Mouse (Mus musculus): Measurements from ENCODE around the gene Cldn8. TPM values are rescaled to one million over a fixed set of nuclear protein-coding genes. Genes with fewer than 3 reads are reported as not detected.

Cldn8 gene
- polyA plus RNA-seq (2016; fragmentation: Nextera tagmentation; extraction: Ambion mirVana): 0.62 and 0.80 TPM in 2 replicates

DNA sequence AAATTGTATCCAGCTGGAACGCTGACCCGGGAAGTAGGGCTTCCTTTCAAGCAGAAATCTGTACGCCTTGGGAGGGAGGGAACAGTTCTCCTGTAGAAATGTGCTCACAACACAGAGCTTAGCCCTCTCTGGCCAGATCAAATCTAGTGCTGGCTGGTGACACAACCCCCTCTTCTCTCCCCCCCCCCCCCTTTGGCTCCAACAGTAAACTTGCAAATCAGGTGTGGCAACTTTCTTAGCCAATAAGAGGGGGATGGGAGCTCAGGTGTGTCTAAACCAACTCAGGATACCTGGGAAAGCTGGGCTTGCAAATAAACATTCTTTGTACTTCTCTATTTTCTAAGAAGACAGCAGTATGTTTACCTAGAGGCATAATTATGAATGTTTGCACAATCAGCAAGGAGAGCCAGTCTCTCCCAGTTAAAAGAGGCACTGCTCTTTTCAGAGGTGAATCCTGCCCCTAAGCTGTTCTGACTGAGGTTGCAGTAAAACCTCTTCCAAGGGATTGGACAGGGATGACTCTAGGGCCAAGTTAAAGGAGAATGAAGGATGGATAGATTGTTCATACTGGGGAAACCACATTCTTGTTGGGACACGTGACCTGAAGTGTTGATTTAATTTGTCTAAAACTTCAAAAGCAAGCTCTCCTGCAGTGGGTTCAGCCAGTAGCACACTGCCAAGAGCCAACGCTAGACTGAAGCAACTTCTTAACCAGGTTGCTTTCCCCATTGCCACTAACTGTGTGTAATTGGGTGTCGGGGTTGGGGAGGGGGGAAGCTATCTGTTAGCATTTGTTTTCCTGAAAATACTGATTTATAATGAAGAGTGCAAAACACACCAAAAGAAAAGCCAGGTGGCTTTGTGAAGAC is at the start of gene Cldn8:
Gene Cldn8 (minus strand): TSS at position 139 of the 869 bp plus-strand sequence.
- no peak within 1 kb of the TSS for H3K4me3 ChIP-seq
- DNase-seq (ENCODE audit: low spot score): no peak
- 0 out of 2 replicates have a peak, but pooled peaks cover 4% of the 10 kb centered on the region for H3K4me1 ChIP-seq

DNA sequence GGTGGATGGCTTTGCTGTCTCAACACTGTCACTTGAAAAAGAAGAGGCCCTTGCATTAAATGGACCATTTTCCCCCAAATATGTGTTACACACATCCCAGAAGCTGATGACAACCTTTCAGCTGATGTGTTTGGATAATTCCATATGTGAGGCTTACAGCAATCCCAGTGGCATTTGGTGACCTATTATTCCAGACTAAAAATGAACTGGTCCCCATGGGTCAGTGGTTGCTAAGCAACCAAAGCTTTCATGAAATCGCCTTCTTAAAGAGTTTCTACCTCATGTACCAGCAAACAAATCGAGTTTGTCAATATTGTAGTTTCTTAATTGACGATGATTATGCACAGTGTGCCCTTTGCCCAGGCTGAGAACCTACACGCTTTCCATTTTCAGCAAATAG is 49.7 kb upstream of the Cldn8 start:
- no peak overlapping the region for H3K27ac ChIP-seq (replicated peaks)
- WGBS: 70% methylated on average over 4 of the region's 4 CpGs
- no peak for DNase-seq (ENCODE audit: low spot score)
- H3K27me3 ChIP-seq (ENCODE audit: low read depth, poor library complexity, severe bottlenecking): no peaks in the 10 kb centered on the region
- H3K4me1 ChIP-seq: peaks cover 5% of the 10 kb centered on the region
- H3K36me3 ChIP-seq: no peaks in the 10 kb centered on the region
- no peak overlapping the region for H3K4me3 ChIP-seq
- H3K9me3 ChIP-seq (replicated peaks): no peaks in the 10 kb centered on the region

More for the DNA sequence above, at the start of gene Cldn8:
- Histone ChIP-seq H3K27ac (replicated peaks) (no peak within 1 kb of the TSS), H3K27me3 (ENCODE audit: low read depth, poor library complexity, severe bottlenecking) (no peaks in the 10 kb centered on the region), H3K36me3 (no peaks in the 10 kb centered on the region), H3K9me3 (replicated peaks) (no peaks in the 10 kb centered on the region)
- WGBS: 76% methylated on average over 6 of the region's 6 CpGs

DNA sequence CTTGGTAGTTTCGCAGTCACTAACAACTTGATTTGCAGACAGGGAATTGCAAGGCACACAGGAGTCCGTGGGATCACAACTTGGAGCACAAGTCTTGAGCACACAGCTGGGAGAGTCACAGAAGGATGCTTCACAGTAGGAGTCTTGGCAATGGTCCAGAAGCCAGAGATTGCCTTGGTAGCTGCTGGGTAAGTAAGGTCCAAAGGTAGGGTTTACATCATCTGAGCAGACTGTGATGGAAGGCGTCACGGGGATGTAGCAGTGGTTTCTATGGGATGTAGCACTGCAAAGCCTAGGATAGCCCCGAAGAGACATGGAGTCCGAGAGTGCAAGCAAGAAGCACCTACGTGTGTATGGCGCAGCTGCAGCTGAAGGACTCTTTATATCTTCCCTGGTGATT is 48.9 kb upstream of the Cldn8 start, which contains the start of gene Krtap24-1:
Gene Krtap24-1 (minus strand): TSS at position 358 of the 400 bp plus-strand sequence.
- no peak for DNase-seq (ENCODE audit: low spot score)
- 91% methylated on average over 8 of the region's 8 CpGs for WGBS
- Histone ChIP-seq H3K27ac (replicated peaks) (no peak within 1 kb of the TSS), H3K4me3 (no peak within 1 kb of the TSS), H3K36me3 (no peaks in the 10 kb centered on the region), H3K9me3 (replicated peaks) (no peaks in the 10 kb centered on the region), H3K4me1 (peaks cover 5% of the 10 kb centered on the region), H3K27me3 (ENCODE audit: low read depth, poor library complexity, severe bottlenecking) (no peaks in the 10 kb centered on the region)

DNA sequence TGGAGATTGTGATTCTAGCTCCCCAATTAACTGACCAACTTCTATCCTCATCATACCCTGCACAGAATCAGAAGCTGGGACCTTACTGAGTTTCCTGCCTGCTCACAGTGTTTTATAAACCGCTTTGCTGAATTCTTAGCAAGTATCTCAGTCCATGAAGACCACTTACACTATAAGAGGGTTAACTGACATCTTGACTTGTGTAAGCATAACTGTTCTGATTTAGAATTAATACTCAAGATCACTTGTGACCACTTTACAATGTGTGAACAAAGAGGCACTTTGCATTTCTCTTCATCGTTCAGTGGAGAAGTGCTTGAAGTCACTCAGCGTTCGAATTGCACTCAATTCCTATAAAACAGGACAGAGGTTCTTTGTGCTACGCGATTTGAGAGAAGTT is 41.6 kb upstream of the Cldn8 start:
- Histone ChIP-seq H3K27me3 (ENCODE audit: low read depth, poor library complexity, severe bottlenecking) (no peaks in the 10 kb centered on the region), H3K4me1 (peaks cover 11% of the 10 kb centered on the region), H3K9me3 (replicated peaks) (no peaks in the 10 kb centered on the region), H3K4me3 (no peak overlapping the region), H3K36me3 (no peaks in the 10 kb centered on the region), H3K27ac (replicated peaks) (no peak overlapping the region)
- WGBS: 89% methylated on average over 6 of the region's 6 CpGs
- DNase-seq (ENCODE audit: low spot score): no peak

DNA sequence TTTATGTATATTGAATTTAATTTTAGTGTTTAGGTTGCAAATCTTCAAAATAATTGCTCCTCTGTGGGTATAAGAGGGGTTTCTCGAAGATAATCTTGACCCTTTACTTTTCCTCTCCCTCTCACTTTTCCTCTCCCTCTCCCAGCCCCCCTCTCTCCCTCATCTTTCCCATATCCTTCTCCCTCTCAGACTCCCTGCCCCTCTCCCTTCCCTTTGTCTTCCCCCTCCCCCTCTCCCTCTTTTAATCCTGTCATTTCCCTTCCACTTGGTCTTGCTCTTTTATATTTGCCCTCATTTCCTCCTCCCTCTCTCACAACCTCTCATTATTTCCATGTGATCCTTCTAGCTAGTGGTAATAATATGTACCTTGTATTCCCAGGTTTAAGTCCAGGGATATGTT is 39.5 kb upstream of the Cldn8 start:
- Histone ChIP-seq H3K4me3 (no peak overlapping the region), H3K4me1 (peaks cover 11% of the 10 kb centered on the region), H3K27me3 (ENCODE audit: low read depth, poor library complexity, severe bottlenecking) (no peaks in the 10 kb centered on the region), H3K27ac (replicated peaks) (no peak overlapping the region), H3K9me3 (replicated peaks) (no peaks in the 10 kb centered on the region), H3K36me3 (no peaks in the 10 kb centered on the region)
- DNase-seq (ENCODE audit: low spot score): no peak
- 58% methylated on average over 1 of the region's 1 CpGs for WGBS

DNA sequence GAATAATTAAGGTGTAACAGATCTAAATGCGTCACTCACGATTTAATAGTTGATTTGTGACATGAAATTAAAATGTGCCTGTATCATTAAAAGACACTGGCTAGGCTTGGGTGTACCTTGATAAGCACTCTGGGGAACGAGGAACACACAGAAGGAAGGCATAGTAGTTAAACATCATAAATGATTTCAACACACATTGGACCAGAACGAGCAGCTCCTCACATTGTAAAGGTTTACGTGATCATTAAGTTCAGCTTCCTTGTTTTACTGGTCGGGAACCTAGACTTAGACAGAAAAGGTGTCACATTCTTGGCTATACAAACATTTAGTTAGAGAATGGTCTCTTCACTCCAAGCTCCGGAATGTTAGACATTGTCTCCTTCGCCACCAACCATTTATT is 37.3 kb upstream of the Cldn8 start:
- Histone ChIP-seq H3K9me3 (replicated peaks) (no peaks in the 10 kb centered on the region), H3K4me1 (peaks cover 11% of the 10 kb centered on the region), H3K36me3 (no peaks in the 10 kb centered on the region), H3K27ac (replicated peaks) (no peak overlapping the region), H3K4me3 (no peak overlapping the region), H3K27me3 (ENCODE audit: low read depth, poor library complexity, severe bottlenecking) (no peaks in the 10 kb centered on the region)
- 90% methylated on average over 8 of the region's 8 CpGs for whole genome bisulfite sequencing
- no peak for DNase-seq (ENCODE audit: low spot score)

DNA sequence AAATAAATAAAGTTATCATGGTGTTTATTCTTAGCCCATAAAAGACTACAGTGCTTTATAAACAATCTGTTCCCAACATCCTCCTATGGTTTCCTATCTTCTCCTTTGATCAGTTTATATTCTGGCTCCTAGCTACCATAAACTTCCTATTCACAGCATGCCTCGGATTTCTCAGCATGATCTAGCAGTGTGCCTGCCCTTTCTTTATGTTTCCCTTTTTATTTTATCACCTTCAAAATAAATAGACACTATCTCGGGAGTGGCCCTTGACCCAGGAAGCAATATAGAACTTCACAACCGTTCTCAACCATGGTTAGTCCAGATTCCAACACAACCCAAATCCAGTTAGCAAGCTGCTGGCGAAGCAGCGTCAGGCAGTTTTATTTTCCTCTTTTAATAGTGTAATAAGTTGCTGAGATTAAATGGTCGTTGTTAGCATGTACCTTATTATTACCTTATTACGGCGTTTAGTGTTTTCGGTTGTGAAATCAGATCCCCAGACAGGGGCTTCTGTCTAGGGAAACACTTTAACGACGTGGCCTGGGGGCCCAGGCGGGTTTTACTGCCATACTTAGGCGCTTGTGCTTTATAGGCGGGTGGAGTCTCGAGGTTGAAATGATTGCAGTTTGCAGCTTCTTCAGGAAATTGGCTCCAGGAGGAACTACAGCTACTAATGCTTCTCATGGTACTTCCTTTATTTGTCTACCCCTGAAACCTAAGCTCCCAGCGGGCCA is 36.7 kb upstream of the Cldn8 start:
- H3K9me3 ChIP-seq (replicated peaks): no peaks in the 10 kb centered on the region
- no peaks in the 10 kb centered on the region for H3K27me3 ChIP-seq (ENCODE audit: low read depth, poor library complexity, severe bottlenecking)
- H3K4me3 ChIP-seq: no peak overlapping the region
- H3K27ac ChIP-seq (replicated peaks): no peak overlapping the region
- H3K4me1 ChIP-seq: peaks cover 11% of the 10 kb centered on the region
- WGBS: 79% methylated on average over 16 of the region's 16 CpGs
- no peak for DNase-seq (ENCODE audit: low spot score)
- H3K36me3 ChIP-seq: no peaks in the 10 kb centered on the region

DNA sequence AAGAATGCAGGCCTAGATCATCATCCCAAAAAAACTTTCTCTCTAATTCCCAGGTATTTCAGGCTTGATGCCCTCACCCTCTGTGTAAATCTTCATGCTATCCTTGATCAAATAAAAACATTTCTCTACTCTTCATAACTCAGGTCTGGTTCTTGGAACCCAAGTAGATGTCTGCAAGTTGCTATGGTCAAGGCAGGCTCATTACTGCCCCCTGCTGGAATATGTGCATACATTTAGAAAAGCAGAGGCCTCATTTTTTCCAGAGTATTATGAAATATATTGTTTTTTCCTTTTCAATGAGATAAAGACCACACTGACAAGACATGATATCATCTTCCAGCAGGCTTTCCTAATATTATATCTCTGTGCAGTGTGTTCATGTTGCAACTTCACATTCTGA is 29.8 kb upstream of the Cldn8 start:
- Histone ChIP-seq H3K9me3 (replicated peaks) (no peaks in the 10 kb centered on the region), H3K4me1 (no peaks in the 10 kb centered on the region; the same call in 1 of the 2 replicates), H3K27me3 (ENCODE audit: low read depth, poor library complexity, severe bottlenecking) (no peaks in the 10 kb centered on the region), H3K36me3 (no peaks in the 10 kb centered on the region), H3K27ac (replicated peaks) (no peak overlapping the region), H3K4me3 (no peak overlapping the region)
- DNase-seq (ENCODE audit: low spot score): no peak

DNA sequence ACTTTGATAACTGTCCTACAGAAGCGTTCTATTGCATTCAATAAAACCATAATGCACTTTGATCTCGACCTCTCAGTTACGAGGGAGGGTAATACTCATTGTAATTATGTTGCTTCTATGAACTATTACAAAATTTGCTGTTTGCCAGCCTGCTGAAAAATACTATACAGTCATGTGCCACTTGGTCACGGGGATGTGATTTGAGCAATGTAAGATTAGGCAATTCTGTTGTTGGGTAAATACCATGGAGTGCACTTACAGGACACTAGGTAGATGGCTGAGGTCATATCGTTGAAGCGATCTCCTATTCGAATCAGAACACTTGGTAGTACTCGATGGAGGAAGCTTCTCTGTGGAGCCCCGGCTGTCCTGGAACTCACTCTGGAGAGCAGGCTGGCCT is 20.4 kb upstream of the Cldn8 start:
- Histone ChIP-seq H3K4me3 (no peak overlapping the region), H3K4me1 (no peaks in the 10 kb centered on the region), H3K9me3 (replicated peaks) (no peaks in the 10 kb centered on the region), H3K27me3 (ENCODE audit: low read depth, poor library complexity, severe bottlenecking) (no peaks in the 10 kb centered on the region), H3K27ac (replicated peaks) (no peak overlapping the region), H3K36me3 (no peaks in the 10 kb centered on the region)
- no peak for DNase-seq (ENCODE audit: low spot score)
- 93% methylated on average over 9 of the region's 9 CpGs for WGBS

DNA sequence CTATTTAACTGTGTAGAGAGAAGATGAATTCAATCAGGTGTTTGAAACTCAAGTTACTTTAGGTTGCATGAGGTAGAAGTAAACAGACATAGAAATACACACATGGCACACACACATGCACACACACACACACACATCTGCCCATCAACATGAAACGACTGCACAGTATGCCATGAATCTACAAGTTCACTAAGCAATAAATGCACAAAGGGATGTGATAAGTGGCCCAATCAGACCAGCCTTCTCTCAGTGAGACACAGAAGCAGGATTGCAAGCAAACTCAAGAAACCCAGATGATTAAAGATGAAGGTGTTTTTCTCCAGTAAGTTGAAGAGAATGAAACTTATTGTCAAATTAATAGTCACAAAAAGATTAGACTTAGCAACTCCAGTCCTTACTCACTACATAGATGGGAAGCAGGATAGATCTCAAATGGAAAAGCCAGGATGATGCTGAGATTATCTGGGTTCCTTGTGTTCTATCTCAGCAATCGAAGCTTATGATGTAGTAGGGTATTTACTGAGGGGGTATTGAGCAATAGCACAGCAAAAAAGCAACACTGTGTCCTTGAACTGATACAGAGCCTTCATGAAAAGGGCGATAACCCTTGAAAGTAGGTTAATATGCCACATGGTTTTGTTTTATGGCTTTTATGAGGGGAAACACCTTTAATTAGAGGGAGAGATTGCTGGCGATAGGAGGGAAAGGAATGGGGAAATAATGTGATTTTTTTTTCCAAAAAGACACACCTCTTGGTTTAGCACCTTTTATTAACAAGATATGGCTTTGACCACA is 13.1 kb upstream of the Cldn8 start:
- no peaks in the 10 kb centered on the region for H3K9me3 ChIP-seq (replicated peaks)
- DNase-seq (ENCODE audit: low spot score): no peak
- no peaks in the 10 kb centered on the region for H3K4me1 ChIP-seq
- H3K27ac ChIP-seq (replicated peaks): no peak overlapping the region
- H3K36me3 ChIP-seq: no peaks in the 10 kb centered on the region
- no peaks in the 10 kb centered on the region for H3K27me3 ChIP-seq (ENCODE audit: low read depth, poor library complexity, severe bottlenecking)
- no peak overlapping the region for H3K4me3 ChIP-seq
- 82% methylated on average over 4 of the region's 4 CpGs for WGBS

DNA sequence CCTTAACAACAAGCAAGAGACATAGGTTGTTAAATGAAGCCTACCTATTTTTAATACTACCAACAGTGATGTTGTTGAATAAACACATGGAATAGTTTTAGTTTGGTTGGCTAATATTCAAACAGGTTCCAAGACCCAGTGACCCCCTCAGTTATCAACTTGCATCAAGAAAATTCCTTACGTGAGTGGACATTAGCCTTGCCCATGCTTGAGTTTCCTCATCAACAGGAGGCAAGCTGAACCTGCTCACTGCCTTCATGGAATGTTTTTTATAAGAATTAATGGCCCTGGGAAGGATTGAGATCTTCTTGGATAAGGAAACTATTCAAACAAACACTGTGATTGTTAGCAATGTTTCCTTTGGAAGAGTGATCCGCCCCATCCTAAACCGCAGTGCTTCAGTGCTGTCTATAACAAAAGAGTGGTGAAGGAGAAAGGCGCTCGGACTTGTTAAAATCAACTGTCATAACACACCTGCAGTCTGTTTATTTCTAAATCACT is 10.0 kb upstream of the Cldn8 start:
- Histone ChIP-seq H3K4me3 (no peak overlapping the region), H3K27ac (replicated peaks) (no peak overlapping the region), H3K27me3 (ENCODE audit: low read depth, poor library complexity, severe bottlenecking) (no peaks in the 10 kb centered on the region), H3K9me3 (replicated peaks) (no peaks in the 10 kb centered on the region), H3K4me1 (no peaks in the 10 kb centered on the region), H3K36me3 (no peaks in the 10 kb centered on the region)
- no peak for DNase-seq (ENCODE audit: low spot score)
- WGBS: 86% methylated on average over 5 of the region's 5 CpGs

DNA sequence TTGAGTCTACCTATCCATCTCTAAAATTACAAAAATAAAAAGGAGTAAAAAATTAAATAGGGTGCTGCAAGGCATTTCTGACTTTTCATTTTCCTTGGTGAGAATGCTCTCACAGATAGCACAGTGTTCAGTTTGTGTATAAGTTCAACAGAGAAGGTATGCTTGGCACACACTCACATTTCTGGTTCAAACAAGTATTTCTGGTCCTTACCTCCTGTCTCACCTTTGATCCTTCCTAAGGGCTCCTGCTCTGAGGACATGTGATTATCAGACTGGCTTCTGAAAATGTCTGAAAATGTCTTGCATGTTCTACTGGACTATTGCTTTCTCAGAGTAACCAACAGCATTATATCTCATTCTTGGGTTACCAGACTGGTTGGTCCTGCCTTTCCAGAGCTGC is 7.2 kb upstream of the Cldn8 start:
- Histone ChIP-seq H3K9me3 (replicated peaks) (no peaks in the 10 kb centered on the region), H3K36me3 (no peaks in the 10 kb centered on the region), H3K4me3 (no peak overlapping the region), H3K4me1 (no peaks in the 10 kb centered on the region), H3K27me3 (ENCODE audit: low read depth, poor library complexity, severe bottlenecking) (no peaks in the 10 kb centered on the region), H3K27ac (replicated peaks) (no peak overlapping the region)
- no peak for DNase-seq (ENCODE audit: low spot score)
